Mouse (Mus musculus) adrenal gland, postnatal 14 days (tissue): ENCODE measurements around the gene Cdyl2. TPM values are rescaled to one million over a fixed set of nuclear protein-coding genes. Genes with fewer than 3 reads are reported as not detected.

Source experiments
- DNase-seq: peaks from one replicate; pipeline ENCODE4 v3.0.0; 2021; ENCODE audit warnings: mixed read lengths
- total RNA-seq: library from RNA; stranded (reverse); gene quantifications from 2 replicates; pipeline ENCODE4 v1.2.3, GENCODE M21; 2021

Cdyl2 gene
- total RNA-seq, 1 experiment from 2014 or later: 7.6 TPM

DNA sequence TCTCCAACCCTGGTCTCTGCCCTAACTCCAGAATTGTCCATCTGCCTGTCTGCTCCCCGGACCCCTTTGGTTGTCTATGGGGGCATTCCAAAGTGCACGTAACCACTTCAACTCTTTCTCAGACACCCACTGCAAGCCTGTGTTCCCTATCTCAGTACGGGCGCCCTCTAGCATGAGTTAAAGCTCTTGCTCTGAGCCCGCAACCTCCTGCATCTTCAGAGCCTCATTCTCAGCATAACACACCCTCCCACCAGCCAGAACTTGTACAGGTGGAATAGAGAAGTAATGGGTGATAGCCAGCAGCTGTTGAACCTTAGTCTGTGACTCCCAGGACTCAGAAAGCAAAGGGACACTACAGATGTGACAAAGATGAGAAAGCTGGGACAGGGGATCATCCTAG lies 196.0 kb downstream of the Cdyl2 start:
- DNase-seq: no peak

DNA sequence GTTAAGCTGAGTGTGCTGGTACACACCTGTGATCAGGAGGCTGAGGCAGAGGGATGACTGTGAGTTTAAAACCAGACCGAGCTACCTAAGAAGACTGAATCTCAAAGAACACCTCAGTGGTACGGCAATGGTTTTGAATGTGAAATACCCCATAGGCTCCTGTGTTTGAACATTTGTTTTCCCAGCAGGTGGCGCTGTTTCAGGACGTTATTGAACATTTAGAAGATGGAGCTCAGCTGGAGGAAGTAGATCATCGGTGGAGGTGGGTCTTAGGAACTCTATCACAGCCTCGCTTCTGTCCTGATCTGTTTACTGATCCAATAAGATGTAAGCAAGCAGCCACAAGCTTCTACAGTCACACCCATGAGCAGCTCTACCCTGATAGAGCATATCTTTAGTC lies 199.7 kb downstream of the Cdyl2 start:
- no peak for DNase-seq

DNA sequence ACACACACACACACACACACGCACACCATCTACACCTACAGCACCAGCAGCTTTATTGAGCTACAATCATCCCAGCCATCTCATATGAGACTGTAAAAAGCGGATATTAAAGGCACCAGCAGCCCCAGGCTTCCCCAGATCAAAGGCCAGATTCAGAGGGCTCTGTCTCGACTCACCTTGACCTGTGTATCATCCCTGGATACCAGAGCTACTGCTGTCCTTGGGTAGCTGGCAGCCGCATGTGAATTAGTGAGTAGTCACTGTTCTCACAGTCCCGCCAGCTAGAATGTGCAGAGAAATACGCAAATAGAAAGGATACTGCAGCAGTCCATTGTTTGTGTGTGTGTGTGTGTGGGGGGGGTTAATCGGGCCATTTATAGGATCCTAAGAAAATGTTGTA lies 204.1 kb downstream of the Cdyl2 start:
- DNase-seq: peak; percentile 31

DNA sequence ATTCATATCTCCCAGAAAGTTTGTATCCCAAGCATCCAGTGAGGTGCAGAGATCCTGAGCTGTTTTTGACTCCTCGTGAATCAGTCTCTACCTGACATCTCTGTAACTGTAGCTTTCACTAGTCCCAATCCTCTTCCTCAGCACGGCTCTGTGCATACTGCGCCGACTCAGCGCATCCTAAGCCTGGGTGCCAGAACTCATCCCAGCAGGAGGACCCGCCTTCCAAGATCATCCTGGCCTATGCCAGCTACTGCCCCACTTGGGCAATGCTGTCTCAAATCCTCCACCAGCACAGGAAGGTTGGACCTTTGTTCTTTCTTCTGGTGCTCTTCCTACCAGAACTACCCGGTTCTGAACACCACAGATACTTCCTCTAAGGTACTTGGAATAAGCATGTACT lies 207.9 kb downstream of the Cdyl2 start:
- DNase-seq: no peak

Other genes starting within 250 kb of the Cdyl2 start
- 1.7 TPM in 1 of 2 replicates, not detected in the other for gene Dynlrb2, start 228.0 kb downstream of the Cdyl2 start, total RNA-seq
- gene Cmc2, start 188.5 kb upstream of the Cdyl2 start, total RNA-seq: 45.4 and 50.7 TPM in 2 replicates
- 6.5 and 6.9 TPM in 2 replicates for gene Cenpn, start 188.7 kb upstream of the Cdyl2 start, total RNA-seq
- 17.7 and 20.2 TPM in 2 replicates for gene Atmin, start 210.4 kb upstream of the Cdyl2 start, total RNA-seq
- 1.0 and 1.3 TPM in 2 replicates for gene 1700030J22Rik, start 246.0 kb upstream of the Cdyl2 start, total RNA-seq